Mouse (Mus musculus): Measurements from ENCODE around the gene Ulk1. TPM values are rescaled to one million over a fixed set of nuclear protein-coding genes. Genes with fewer than 3 reads are reported as not detected.

Ulk1 gene
- total RNA-seq, 1 experiment = 82.7 TPM

DNA sequence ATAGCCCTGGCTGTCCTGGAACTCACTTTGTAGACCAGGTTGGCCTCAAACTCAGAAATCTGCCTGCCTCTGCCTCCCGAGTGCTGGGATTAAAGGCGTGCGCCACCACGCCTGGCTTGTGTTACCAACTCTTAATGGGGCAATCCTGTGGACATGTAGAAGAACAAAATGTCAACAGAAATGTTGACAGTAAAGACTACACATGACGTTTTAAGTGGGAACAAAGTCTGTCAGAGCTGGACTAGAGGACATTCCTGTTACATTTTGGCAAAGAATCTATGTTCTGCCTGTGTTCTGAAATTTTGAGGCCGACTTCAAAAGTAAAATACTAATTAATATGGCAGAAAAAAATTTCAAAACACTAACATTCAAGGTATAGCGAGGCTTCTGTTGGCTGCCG, 46.0 kb downstream of the Ulk1 start:
- DNase-seq (ENCODE audit: low read depth, low spot score) = no peak

DNA sequence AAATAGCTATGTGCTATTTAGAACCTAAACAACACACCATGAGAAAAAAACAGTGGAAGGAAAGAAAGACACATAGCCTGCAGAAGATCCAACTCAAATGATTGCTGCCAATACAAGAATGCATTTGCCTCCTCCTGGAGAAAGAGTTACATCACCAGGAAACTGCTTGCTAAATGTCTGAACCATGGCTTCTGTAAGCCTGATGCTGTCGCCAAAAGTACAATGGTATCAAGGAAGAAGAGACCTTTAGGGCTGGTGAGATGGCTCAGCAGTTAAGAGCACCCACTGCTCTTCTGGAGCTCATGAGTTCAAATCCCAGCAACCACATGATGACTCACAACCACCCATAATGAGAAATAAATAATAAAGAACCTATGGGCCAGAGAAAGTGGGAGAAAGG, 64.9 kb downstream of the Ulk1 start:
- Histone ChIP-seq H3K4me3 (ENCODE audit: insufficient read depth in 1 of 2, low read depth in 1 of 2, low read length in 2 of 2, poor library complexity in 1 of 2, severe bottlenecking in 1 of 2) (no peak overlapping the region), H3K27ac (ENCODE audit: insufficient read depth, low read depth, low read length, poor library complexity, severe bottlenecking) (no peak overlapping the region), H3K9me3 (ENCODE audit: control insufficient read depth, insufficient read depth, low read depth, low read length) (no peaks in the 10 kb centered on the region), H3K9ac (ENCODE audit: insufficient read depth, low read depth, low read length, poor library complexity, severe bottlenecking) (no peak overlapping the region), H3K4me1 (ENCODE audit: control insufficient read depth in 2 of 2, insufficient read depth in 2 of 2, low read length in 2 of 2, poor library complexity in 1 of 2) (no peaks in the 10 kb centered on the region; a peak in 1 of 4 replicates), H3K36me3 (ENCODE audit: control insufficient read depth, insufficient read depth, low read length, poor library complexity, severe bottlenecking) (no peaks in the 10 kb centered on the region; the same call in 1 of the 2 replicates)
- no peak for DNase-seq (ENCODE audit: low read depth, low spot score)
- TF ChIP-seq ZC3H11A (IDR thresholded peaks at IDR 0.05; ENCODE audit: borderline replicate concordance, low read depth, low read length) (no peak), CHD2 (IDR thresholded peaks at IDR 0.05; ENCODE audit: low read depth, low read length) (no peak), ZNF384 (IDR thresholded peaks at IDR 0.05; ENCODE audit: low read depth, low read length) (no peak), MAFK (IDR thresholded peaks at IDR 0.05; ENCODE audit: insufficient read depth, low read depth, low read length) (no peak), HCFC1 (IDR thresholded peaks at IDR 0.05; ENCODE audit: borderline replicate concordance, insufficient read depth, low read length) (no peak)
- in situ Hi-C loops (cut with MboI; ENCODE audit: low sequenced_read_pairs in 2 of 2, unreplicated experiment in 2 of 2) = no loop called here

More for the DNA sequence above, 46.0 kb downstream of the Ulk1 start:
- Histone ChIP-seq H3K36me3 (ENCODE audit: control insufficient read depth, insufficient read depth, low read length, poor library complexity, severe bottlenecking) (no peaks in the 10 kb centered on the region), H3K27ac (ENCODE audit: insufficient read depth, low read depth, low read length, poor library complexity, severe bottlenecking) (no peak overlapping the region), H3K4me1 (ENCODE audit: control insufficient read depth in 2 of 2, insufficient read depth in 2 of 2, low read length in 2 of 2, poor library complexity in 1 of 2) (peaks cover 1 to 3% of the 10 kb centered on the region in 2 experiments; a peak in 3 of 4 replicates), H3K9me3 (ENCODE audit: control insufficient read depth, insufficient read depth, low read depth, low read length) (no peaks in the 10 kb centered on the region), H3K9ac (ENCODE audit: insufficient read depth, low read depth, low read length, poor library complexity, severe bottlenecking) (no peak overlapping the region), H3K4me3 (ENCODE audit: insufficient read depth in 1 of 2, low read depth in 1 of 2, low read length in 2 of 2, poor library complexity in 1 of 2, severe bottlenecking in 1 of 2) (no peak overlapping the region)
- in situ Hi-C loops (cut with MboI; ENCODE audit: low sequenced_read_pairs in 2 of 2, unreplicated experiment in 2 of 2) = no loop called here
- TF ChIP-seq MAFK (IDR thresholded peaks at IDR 0.05; ENCODE audit: insufficient read depth, low read depth, low read length) = no peak
- TF ChIP-seq ZC3H11A (IDR thresholded peaks at IDR 0.05; ENCODE audit: borderline replicate concordance, low read depth, low read length) = no peak
- no peak for TF ChIP-seq HCFC1 (IDR thresholded peaks at IDR 0.05; ENCODE audit: borderline replicate concordance, insufficient read depth, low read length)
- no peak for TF ChIP-seq ZNF384 (IDR thresholded peaks at IDR 0.05; ENCODE audit: low read depth, low read length)
- no peak for TF ChIP-seq CHD2 (IDR thresholded peaks at IDR 0.05; ENCODE audit: low read depth, low read length)

DNA sequence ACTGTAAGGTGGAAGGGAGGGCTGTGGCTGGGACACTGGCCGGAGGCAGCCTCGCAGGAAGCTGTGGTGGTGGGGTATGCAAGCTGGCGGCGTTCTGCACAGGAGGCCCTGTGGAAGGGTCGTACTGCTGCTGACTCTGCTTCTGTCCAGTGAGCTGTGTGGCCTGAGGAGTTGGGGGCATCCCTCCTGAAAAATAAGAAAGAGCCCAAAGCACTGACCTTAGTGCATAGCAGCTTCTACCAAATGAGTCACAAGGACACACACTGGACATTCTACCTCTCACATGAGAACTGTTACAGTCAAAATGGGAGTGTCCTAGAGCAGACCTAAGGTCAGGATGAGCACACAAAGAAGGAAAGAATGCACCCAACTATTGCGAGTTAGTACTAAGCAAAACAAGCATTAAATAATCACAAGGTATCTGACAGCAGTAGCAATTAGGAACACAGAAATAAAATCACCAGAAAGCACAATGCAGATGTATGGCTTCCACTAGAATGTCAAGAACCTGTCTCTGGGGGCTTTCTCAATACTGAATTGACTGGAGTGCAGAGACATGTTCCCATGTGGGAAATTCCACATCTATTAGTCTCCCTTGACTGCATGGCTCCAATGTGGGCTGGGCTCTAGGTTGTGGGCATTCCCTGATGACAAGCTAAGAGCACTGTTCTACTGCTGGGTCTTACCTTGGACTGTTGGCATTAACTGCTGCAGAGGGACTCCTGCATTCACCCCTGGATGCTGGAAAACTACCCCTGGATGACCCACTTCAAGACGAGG, 70.2 kb downstream of the Ulk1 start:
- DNase-seq (ENCODE audit: low read depth, low spot score) = no peak
- Histone ChIP-seq H3K4me3 (ENCODE audit: insufficient read depth in 1 of 2, low read depth in 1 of 2, low read length in 2 of 2, poor library complexity in 1 of 2, severe bottlenecking in 1 of 2) (no peak overlapping the region), H3K9me3 (ENCODE audit: control insufficient read depth, insufficient read depth, low read depth, low read length) (no peaks in the 10 kb centered on the region), H3K9ac (ENCODE audit: insufficient read depth, low read depth, low read length, poor library complexity, severe bottlenecking) (no peak overlapping the region), H3K36me3 (ENCODE audit: control insufficient read depth, insufficient read depth, low read length, poor library complexity, severe bottlenecking) (peaks cover 13% of the 10 kb centered on the region), H3K4me1 (ENCODE audit: control insufficient read depth in 2 of 2, insufficient read depth in 2 of 2, low read length in 2 of 2, poor library complexity in 1 of 2) (no peaks in the 10 kb centered on the region), H3K27ac (ENCODE audit: insufficient read depth, low read depth, low read length, poor library complexity, severe bottlenecking) (no peak overlapping the region)
- in situ Hi-C loops (cut with MboI; ENCODE audit: low sequenced_read_pairs in 2 of 2, unreplicated experiment in 2 of 2) = no loop called here
- no peak for TF ChIP-seq HCFC1 (IDR thresholded peaks at IDR 0.05; ENCODE audit: borderline replicate concordance, insufficient read depth, low read length)
- TF ChIP-seq ZC3H11A (IDR thresholded peaks at IDR 0.05; ENCODE audit: borderline replicate concordance, low read depth, low read length) = no peak
- TF ChIP-seq ZNF384 (IDR thresholded peaks at IDR 0.05; ENCODE audit: low read depth, low read length) = no peak
- TF ChIP-seq CHD2 (IDR thresholded peaks at IDR 0.05; ENCODE audit: low read depth, low read length) = no peak
- no peak for TF ChIP-seq MAFK (IDR thresholded peaks at IDR 0.05; ENCODE audit: insufficient read depth, low read depth, low read length)

DNA sequence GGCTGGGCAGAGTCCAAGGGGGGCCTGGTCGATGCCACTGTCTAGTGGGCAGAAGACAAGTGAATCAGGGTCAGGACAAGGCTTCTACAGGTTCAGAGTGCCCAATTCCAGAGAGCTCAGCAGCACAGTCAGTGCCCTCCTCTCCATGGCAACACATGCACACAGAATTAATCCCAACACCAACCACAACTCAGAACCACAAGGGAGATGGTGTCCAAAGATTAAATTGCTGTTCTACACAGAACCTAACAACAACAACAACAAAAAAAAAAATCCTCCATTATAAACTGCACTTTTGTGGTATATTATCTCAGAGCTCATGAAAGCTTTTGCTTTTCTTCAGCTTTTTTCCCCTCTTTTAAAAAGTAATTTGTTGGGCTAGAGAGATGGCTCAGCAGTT, 74.3 kb downstream of the Ulk1 start:
- no peak for TF ChIP-seq HCFC1 (IDR thresholded peaks at IDR 0.05; ENCODE audit: borderline replicate concordance, insufficient read depth, low read length)
- TF ChIP-seq MAFK (IDR thresholded peaks at IDR 0.05; ENCODE audit: insufficient read depth, low read depth, low read length) = no peak
- TF ChIP-seq ZNF384 (IDR thresholded peaks at IDR 0.05; ENCODE audit: low read depth, low read length) = no peak
- TF ChIP-seq CHD2 (IDR thresholded peaks at IDR 0.05; ENCODE audit: low read depth, low read length) = no peak
- TF ChIP-seq ZC3H11A (IDR thresholded peaks at IDR 0.05; ENCODE audit: borderline replicate concordance, low read depth, low read length) = no peak
- DNase-seq (ENCODE audit: low read depth, low spot score) = no peak
- no peaks in the 10 kb centered on the region for H3K9me3 ChIP-seq (ENCODE audit: control insufficient read depth, insufficient read depth, low read depth, low read length)
- in situ Hi-C loops (cut with MboI; ENCODE audit: low sequenced_read_pairs in 2 of 2, unreplicated experiment in 2 of 2) = no loop called here
- no peak overlapping the region for H3K9ac ChIP-seq (ENCODE audit: insufficient read depth, low read depth, low read length, poor library complexity, severe bottlenecking)
- H3K4me3 ChIP-seq (ENCODE audit: insufficient read depth in 1 of 2, low read depth in 1 of 2, low read length in 2 of 2, poor library complexity in 1 of 2, severe bottlenecking in 1 of 2) = no peak overlapping the region
- H3K4me1 ChIP-seq (ENCODE audit: control insufficient read depth in 2 of 2, insufficient read depth in 2 of 2, low read length in 2 of 2, poor library complexity in 1 of 2) = no peaks in the 10 kb centered on the region
- peaks cover 22% of the 10 kb centered on the region for H3K36me3 ChIP-seq (ENCODE audit: control insufficient read depth, insufficient read depth, low read length, poor library complexity, severe bottlenecking)
- no peak overlapping the region for H3K27ac ChIP-seq (ENCODE audit: insufficient read depth, low read depth, low read length, poor library complexity, severe bottlenecking)

Other genes starting within 250 kb of the Ulk1 start
- gene Noc4l, start 156.7 kb downstream of the Ulk1 start, total RNA-seq (2012; rRNA removed) = 75.0 and 79.4 TPM in 2 replicates
- 32.4 and 61.1 TPM in 2 replicates for gene Ddx51, start 156.6 kb downstream of the Ulk1 start, total RNA-seq (2012; rRNA removed)
- 56.7 and 62.2 TPM in 2 replicates for gene Ep400, start 39.4 kb downstream of the Ulk1 start, total RNA-seq (2012; rRNA removed)
- gene Pus1, start 29.4 kb downstream of the Ulk1 start, total RNA-seq (2012; rRNA removed) = 62.1 and 68.2 TPM in 2 replicates
- gene Hscb, start 29.7 kb upstream of the Ulk1 start, total RNA-seq (2012; rRNA removed) = 21.7 and 22.9 TPM in 2 replicates
- gene Chek2, start 29.9 kb upstream of the Ulk1 start, total RNA-seq (2012; rRNA removed) = 43.4 and 46.6 TPM in 2 replicates
- 5.2 and 5.8 TPM in 2 replicates for gene Ttc28, start 69.7 kb upstream of the Ulk1 start, total RNA-seq (2012; rRNA removed)

Measured in ES-E14 (cell line).